Mouse (Mus musculus) fibroblast of lung, adult 2 months (primary cell): ENCODE measurements around the gene Wiz.

Source experiments
- DNase-seq: peaks from one replicate; pipeline ENCODE4 v3.0.0-alpha.2; 2011; ENCODE audit warnings: low read depth

The Wiz gene

GRCm38 (mm10) chr17:32349037-32349732, 40.1 kb downstream of the Wiz start:
- no peak for DNase-seq

GRCm38 (mm10) chr17:32348406-32348805, 40.8 kb downstream of the Wiz start:
- no peak for DNase-seq

GRCm38 (mm10) chr17:32341102-32341501, 48.1 kb downstream of the Wiz start:
- DNase-seq, result no peak

GRCm38 (mm10) chr17:32340110-32340509, 49.1 kb downstream of the Wiz start:
- no peak for DNase-seq

- DNase-seq, result no peak
Observed at GRCm38 (mm10) chr17:32335869-32336268, 53.4 kb downstream of the Wiz start.

- no peak for DNase-seq
Observed at GRCm38 (mm10) chr17:32334921-32335320, 54.3 kb downstream of the Wiz start.

- DNase-seq, result no peak
Observed at GRCm38 (mm10) chr17:32333675-32334303, 55.5 kb downstream of the Wiz start.

GRCm38 (mm10) chr17:32327501-32327900, 61.7 kb downstream of the Wiz start:
- no peak for DNase-seq

GRCm38 (mm10) chr17:32322809-32323208, 66.4 kb downstream of the Wiz start:
- no peak for DNase-seq

GRCm38 (mm10) chr17:32321836-32322235, 67.4 kb downstream of the Wiz start:
- DNase-seq, result peak; percentile 4

- DNase-seq, result no peak
Observed at GRCm38 (mm10) chr17:32321390-32321734, 67.9 kb downstream of the Wiz start.

GRCm38 (mm10) chr17:32320597-32321389, 68.4 kb downstream of the Wiz start, which contains the start of gene Akap8:
Gene Akap8 (minus strand): TSS chr17:32321238.
- DNase-seq, result peak; percentile 98

GRCm38 (mm10) chr17:32319950-32320349, 69.3 kb downstream of the Wiz start:
- no peak for DNase-seq

GRCm38 (mm10) chr17:32317708-32318107, 71.5 kb downstream of the Wiz start:
- no peak for DNase-seq

- no peak for DNase-seq
Observed at GRCm38 (mm10) chr17:32317032-32317431, 72.2 kb downstream of the Wiz start.

GRCm38 (mm10) chr17:32315560-32315959, 73.7 kb downstream of the Wiz start:
- no peak for DNase-seq

GRCm38 (mm10) chr17:32313892-32314291, 75.3 kb downstream of the Wiz start:
- DNase-seq, result no peak

GRCm38 (mm10) chr17:32312801-32313200, 76.4 kb downstream of the Wiz start:
- DNase-seq, result no peak

GRCm38 (mm10) chr17:32307963-32308362, 81.3 kb downstream of the Wiz start:
- no peak for DNase-seq
